Mouse (Mus musculus) cerebellum, postnatal 4 days (tissue): Measurements from ENCODE around the gene Melk.

Experiments
- DNase-seq, 2 experiments: peaks; one replicate each; pipeline ENCODE4 v3.0.0; 2022; ENCODE audit warnings: low spot score in 2 of 2, mixed read lengths in 1 of 2

The Melk gene

GRCm38 (mm10) chr4:44300781-44301750, at the start of gene Melk:
TSS of gene Melk (plus strand) at chr4:44300876.
- peak; percentile 40 to 75 for DNase-seq

GRCm38 (mm10) chr4:44251521-44251920, 49.2 kb upstream of the Melk start:
- DNase-seq: no peak

- no peak for DNase-seq
Measured at GRCm38 (mm10) chr4:44251966-44252916, 48.4 kb upstream of the Melk start.

GRCm38 (mm10) chr4:44253191-44253590, 47.5 kb upstream of the Melk start:
- no peak for DNase-seq

- DNase-seq: no peak
Measured at GRCm38 (mm10) chr4:44254579-44254978, 46.1 kb upstream of the Melk start.

- no peak for DNase-seq
Measured at GRCm38 (mm10) chr4:44259126-44259525, 41.5 kb upstream of the Melk start.

- DNase-seq: no peak
Measured at GRCm38 (mm10) chr4:44260244-44260643, 40.4 kb upstream of the Melk start.

- no peak for DNase-seq
Measured at GRCm38 (mm10) chr4:44265500-44265899, 35.2 kb upstream of the Melk start.

- DNase-seq: no peak
Measured at GRCm38 (mm10) chr4:44267437-44267836, 33.2 kb upstream of the Melk start.

- no peak for DNase-seq
Measured at GRCm38 (mm10) chr4:44269376-44269817, 31.3 kb upstream of the Melk start.

GRCm38 (mm10) chr4:44271134-44271533, 29.5 kb upstream of the Melk start:
- DNase-seq: no peak

GRCm38 (mm10) chr4:44281597-44282265, 18.9 kb upstream of the Melk start:
- DNase-seq: no peak

GRCm38 (mm10) chr4:44292534-44292933, 8.1 kb upstream of the Melk start:
- peak in 1 of 2 experiments; percentile 55 for DNase-seq

GRCm38 (mm10) chr4:44295837-44296236, 4.8 kb upstream of the Melk start:
- no peak for DNase-seq

- DNase-seq: no peak
Measured at GRCm38 (mm10) chr4:44306585-44306984, 5.9 kb downstream of the Melk start.

- no peak for DNase-seq
Measured at GRCm38 (mm10) chr4:44310429-44310828, 9.8 kb downstream of the Melk start.

GRCm38 (mm10) chr4:44310911-44311310, 10.2 kb downstream of the Melk start:
- DNase-seq: no peak

GRCm38 (mm10) chr4:44316270-44316809, 15.7 kb downstream of the Melk start:
- DNase-seq: no peak

GRCm38 (mm10) chr4:44320448-44320847, 19.8 kb downstream of the Melk start:
- no peak for DNase-seq

- no peak for DNase-seq
Measured at GRCm38 (mm10) chr4:44322124-44322523, 21.4 kb downstream of the Melk start.

- DNase-seq: no peak
Measured at GRCm38 (mm10) chr4:44325453-44325852, 24.8 kb downstream of the Melk start.
